Comparison of ENCODE assay signal across 1 mouse cellular context in genomic region chr7:24564607-24565265, GRCm38 (mm10).
A peak's percentile ranks its signal among the peaks of the same experiment; 100 is the strongest.
TF ChIP-seq lines count a peak whose summit lies in the region.

No protein-coding gene starts in this region.

TF ChIP-seq in CH12.LX, 34 proteins besides CTCF, POLR2A, EP300 and RAD21 (continued from another document):
- TF ChIP-seq NELFE (IDR thresholded peaks at IDR 0.05; ENCODE audit: low read depth, low read length): no peak; the same call in 1 of the 2 replicates
- peak; percentile 26; the same call in 1 of the 2 replicates for TF ChIP-seq TBP (conservative IDR thresholded peaks at IDR 0.05; ENCODE audit: low read depth, low read length)
- TF ChIP-seq ZC3H11A (IDR thresholded peaks at IDR 0.05; ENCODE audit: low read depth, low read length): no peak
- peak; percentile 88 for TF ChIP-seq JUN (IDR thresholded peaks at IDR 0.05; ENCODE audit: insufficient read depth, low read depth, low read length)
- TF ChIP-seq POLR2AphosphoS2 (IDR thresholded peaks at IDR 0.05; ENCODE audit: low read depth, low read length): no peak
- peak; percentile 67 for TF ChIP-seq BHLHE40 (IDR thresholded peaks at IDR 0.05; ENCODE audit: low read depth, low read length)
- no peak for TF ChIP-seq KAT2A (IDR thresholded peaks at IDR 0.05; ENCODE audit: insufficient replicate concordance, low read length)
- TF ChIP-seq ZKSCAN1 (IDR thresholded peaks at IDR 0.05; ENCODE audit: borderline replicate concordance, low read depth, low read length): no peak
- no peak for TF ChIP-seq UBTF (IDR thresholded peaks at IDR 0.05; ENCODE audit: low read depth, low read length)
- no peak for TF ChIP-seq CHD1 (IDR thresholded peaks at IDR 0.05; ENCODE audit: low read depth, low read length)
- peak; percentile 68 for TF ChIP-seq IRF4 (IDR thresholded peaks at IDR 0.05; ENCODE audit: low read depth, low read length)
- TF ChIP-seq ELF1 (IDR thresholded peaks at IDR 0.05; ENCODE audit: low read depth, low read length): peak; percentile 48
- TF ChIP-seq PAX5 (IDR thresholded peaks at IDR 0.05; ENCODE audit: low read length): no peak
- TF ChIP-seq SIN3A (IDR thresholded peaks at IDR 0.05; ENCODE audit: low read length): no peak
- 0 out of 2 replicates have a peak, but pooled peaks have one; percentile 79 for TF ChIP-seq MYC (IDR thresholded peaks at IDR 0.05; ENCODE audit: low read depth, low read length)
- TF ChIP-seq CHD2 (IDR thresholded peaks at IDR 0.05; ENCODE audit: low read length): no peak; the same call in 1 of the 2 replicates
- peak; percentile 13; the same call in 1 of the 2 replicates for TF ChIP-seq USF2 (conservative IDR thresholded peaks at IDR 0.05; ENCODE audit: low read depth, low read length)
- TF ChIP-seq MAZ (IDR thresholded peaks at IDR 0.05; ENCODE audit: low read depth, low read length): 0 out of 2 replicates have a peak, but pooled peaks have one; percentile 10
- TF ChIP-seq ZNF384 (IDR thresholded peaks at IDR 0.05; ENCODE audit: low read depth, low read length): no peak
- TF ChIP-seq MAX (IDR thresholded peaks at IDR 0.05; ENCODE audit: low read length): peak; percentile 54
- peak; percentile 26; the same call in 1 of the 2 replicates for TF ChIP-seq HCFC1 (IDR thresholded peaks at IDR 0.05; ENCODE audit: low read depth, low read length)
- peak; percentile 59 for TF ChIP-seq JUND (conservative IDR thresholded peaks at IDR 0.05; ENCODE audit: low read depth, low read length)
TF ChIP-seq in CH12.LX: peak in this region for 19.
